Mouse (Mus musculus) heart, embryonic 14.5 days (tissue): Measurements from ENCODE around the gene Trim43c. TPM values are rescaled to one million over a fixed set of nuclear protein-coding genes. Genes with fewer than 3 reads are reported as not detected.
A peak's percentile ranks its signal among the peaks of the same experiment; 100 is the strongest.
"Not testable (repeated sequence)": the region's sequence is repeated elsewhere in the genome, so short reads cannot be mapped to it uniquely, and the experiment has no call there.

Experiments
- ATAC-seq: fragments of 200-750 bp; cut with Nextera tagmentation; 2 replicates; pipeline ENCODE4 v1.8.0; 2017; ENCODE audit warnings: low read depth, moderate TSS enrichment; ENCODE audit not compliant: insufficient number of reproducible peaks, insufficient read depth, low FRiP score
- H3K27ac ChIP-seq, 2 experiments: fragments of 200-500 bp in 1 of 2; fragments of 300-500 bp in 1 of 2; sonication (generic) in 1 of 2; replicated peaks in 1 of 2; 2 replicates each; pipeline ENCODE4 v1.5.1; 2012 to 2014; ENCODE audit warnings: low read depth in 2 of 2, low read length in 2 of 2, control low read depth in 1 of 2, mild to moderate bottlenecking in 1 of 2, mixed read lengths in 1 of 2; ENCODE audit not compliant: control insufficient read depth in 1 of 2, insufficient read depth in 1 of 2
- H3K27me3 ChIP-seq: fragments of 300-500 bp; sonication (generic); 2 replicates; pipeline ENCODE4 v1.6.1; 2014; ENCODE audit warnings: mild to moderate bottlenecking, low read length, control low read depth; ENCODE audit not compliant: control insufficient read depth, insufficient read depth
- H3K36me3 ChIP-seq: fragments of 300-500 bp; sonication (generic); 2 replicates; pipeline ENCODE4 v1.6.1; 2014; ENCODE audit warnings: mild to moderate bottlenecking, control low read depth, low read length, mixed read lengths; ENCODE audit not compliant: control insufficient read depth, insufficient read depth
- H3K4me1 ChIP-seq, 2 experiments: fragments of 200-500 bp in 1 of 2; fragments of 300-500 bp in 1 of 2; sonication (generic) in 1 of 2; 2 replicates each; pipeline ENCODE4 v1.6.1; 2012 to 2014; ENCODE audit warnings: low read length in 2 of 2, control low read depth in 1 of 2, mixed read lengths in 1 of 2; ENCODE audit not compliant: control insufficient read depth in 2 of 2, insufficient read depth in 2 of 2
- H3K4me2 ChIP-seq: fragments of 300-500 bp; sonication (generic); 2 replicates; pipeline ENCODE4 v1.6.1; 2014; ENCODE audit warnings: mild to moderate bottlenecking, low read length
- H3K4me3 ChIP-seq, 2 experiments: fragments of 200-500 bp in 1 of 2; fragments of 300-500 bp in 1 of 2; sonication (generic) in 1 of 2; 2 replicates each; pipeline ENCODE4 v1.5.1; 2012 to 2014; ENCODE audit warnings: low read length in 2 of 2, mild to moderate bottlenecking in 2 of 2, control low read depth in 1 of 2, low read depth in 1 of 2, moderate library complexity in 1 of 2; ENCODE audit not compliant: control insufficient read depth in 1 of 2, insufficient read depth in 1 of 2
- H3K9ac ChIP-seq: fragments of 300-500 bp; sonication (generic); 2 replicates; pipeline ENCODE4 v1.6.1; 2014; ENCODE audit warnings: mild to moderate bottlenecking, low read length
- H3K9me3 ChIP-seq: fragments of 300-500 bp; sonication (generic); 2 replicates; pipeline ENCODE4 v1.6.1; 2016; ENCODE audit warnings: low read length, control low read depth; ENCODE audit not compliant: control insufficient read depth
- WGBS: fragments of 180-500 bp; shearing (Covaris S2); extraction: QIAGEN DNeasy Blood & Tissue Kit; methylation state at CpG from one replicate; pipeline ENCODE4 v1.1.7; 2014; 5-methylcytosine and 5-hydroxymethylcytosine counted together
- polyA plus RNA-seq: library from polyadenylated mRNA; unstranded; fragments of >200 nt; fragmentation: Nextera tagmentation; extraction: Ambion mirVana; gene quantifications from 2 replicates; pipeline ENCODE4 v1.2.1, GENCODE M21; 2014

The Trim43c gene
- polyA plus RNA-seq, result 0.15 TPM in 1 of 2 replicates, not detected in the other

DNA sequence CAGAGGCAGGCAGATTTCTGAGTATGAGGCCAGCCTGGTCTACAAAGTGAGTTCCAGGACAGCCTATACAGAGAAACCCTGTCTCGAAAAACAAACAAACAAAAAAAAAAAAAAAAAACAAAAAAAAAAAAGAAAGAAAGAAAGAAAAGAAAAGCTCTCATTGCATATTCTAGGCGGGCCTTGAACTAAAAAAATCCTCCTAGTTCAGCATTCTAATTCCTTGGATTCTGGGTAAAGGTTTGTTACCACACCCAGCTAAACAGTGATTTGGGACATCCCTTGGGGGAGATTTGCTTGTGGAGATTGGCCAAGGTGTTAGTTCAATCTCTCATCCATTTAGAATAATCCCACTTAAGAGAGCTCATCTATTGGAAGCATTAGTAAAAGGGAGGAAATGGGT lies at the start of gene Trim43c:
Gene Trim43c, plus strand, starts transcription at position 301 of the 400 bp plus-strand sequence.
- ATAC-seq, H3K9me3 ChIP-seq, H3K9ac ChIP-seq, H3K4me3 ChIP-seq, H3K4me2 ChIP-seq, H3K27me3 ChIP-seq, H3K36me3 ChIP-seq, H3K27ac ChIP-seq, H3K4me1 ChIP-seq: not testable (repeated sequence)
- whole genome bisulfite sequencing, result 52% methylated on average over 2 of the region's 2 CpGs

DNA sequence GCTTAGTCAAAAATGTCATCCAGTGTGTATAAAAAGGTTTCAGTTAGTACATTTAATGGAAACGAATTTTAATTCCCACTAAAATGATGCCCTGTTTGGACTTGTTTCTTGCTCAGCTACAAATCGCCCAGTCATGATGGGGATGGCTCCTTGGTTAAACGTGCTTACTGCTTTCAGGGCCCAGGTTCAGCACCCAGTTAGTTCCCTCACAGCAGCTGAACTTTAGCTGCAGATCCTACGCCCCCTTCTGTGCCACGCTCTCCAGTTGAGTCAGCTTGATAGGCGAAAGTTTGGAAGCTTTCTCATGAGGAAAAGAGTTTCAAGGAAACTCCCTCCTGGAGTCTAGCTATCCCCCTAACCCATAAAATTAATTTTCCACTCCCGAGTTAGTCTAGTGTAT lies 14.1 kb downstream of the Trim43c start:
- H3K9me3 ChIP-seq, H3K36me3 ChIP-seq, H3K4me2 ChIP-seq, H3K27ac ChIP-seq, H3K4me3 ChIP-seq, H3K9ac ChIP-seq, ATAC-seq, H3K4me1 ChIP-seq, H3K27me3 ChIP-seq: not testable (repeated sequence)
- WGBS, result 73% methylated on average over 7 of the region's 7 CpGs

DNA sequence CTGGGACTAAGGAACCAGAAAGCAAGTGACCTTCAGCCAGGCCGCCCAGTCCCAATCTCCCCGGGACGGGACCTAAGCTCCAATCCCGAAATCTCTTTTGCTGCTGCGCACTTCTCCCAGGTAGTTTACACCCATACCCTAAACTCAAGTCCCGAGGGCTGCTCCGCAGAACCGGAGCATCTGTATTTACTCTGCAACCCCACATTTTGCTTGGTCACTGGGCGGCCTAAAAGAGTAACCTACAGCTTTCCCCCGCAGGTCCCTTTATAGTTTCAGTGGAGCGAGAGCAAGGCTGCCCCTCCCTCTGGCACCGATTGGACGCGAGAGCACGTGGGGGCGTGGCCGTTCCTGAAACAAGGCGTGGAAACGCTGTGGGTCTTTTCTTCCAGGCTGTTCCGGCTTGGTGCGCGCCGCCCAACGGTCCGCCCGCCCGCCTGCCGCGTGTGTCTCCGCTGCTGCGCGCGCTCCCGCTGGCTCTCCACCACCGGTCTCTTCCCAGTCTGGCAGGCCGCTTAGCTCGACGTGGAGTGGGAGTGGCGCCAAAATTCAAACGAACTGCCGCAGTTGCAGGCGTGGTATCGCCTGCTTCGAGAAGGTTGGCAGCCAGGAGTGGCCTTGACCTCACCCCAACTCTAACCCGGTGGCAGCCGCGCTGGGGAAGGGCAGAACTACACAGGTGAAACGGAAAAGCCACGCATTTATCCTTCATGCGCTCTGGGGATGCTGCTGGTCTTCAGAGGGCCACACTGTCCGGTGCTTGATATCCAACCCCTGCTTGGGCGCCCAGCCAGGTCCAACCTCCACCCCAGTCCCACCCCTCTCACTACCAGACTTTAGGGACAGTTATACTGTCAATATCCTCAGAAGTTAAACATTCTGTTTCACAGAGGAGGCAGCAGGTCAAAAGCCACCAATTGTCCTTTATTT lies 19.9 kb downstream of the Trim43c start:
- not testable (repeated sequence) for H3K9me3 ChIP-seq
- WGBS, result 2% methylated on average over 50 of the region's 52 CpGs

More for the DNA sequence above, 19.9 kb downstream of the Trim43c start:
- peak; percentile 99 for ATAC-seq
- Histone ChIP-seq H3K4me3 (peak overlapping the region; percentile 41 to 63), H3K4me2 (peak overlapping the region; percentile 71), H3K27ac (peak overlapping the region; percentile 21 to 66; a peak in 1 of 4 replicates), H3K9ac (peak overlapping the region; percentile 60)
- H3K4me1 ChIP-seq, H3K27me3 ChIP-seq, H3K36me3 ChIP-seq: not testable (repeated sequence)

Other genes with a start within 250 kb of the Trim43c start
- 30.8 and 39.0 TPM in 2 replicates for gene Mthfsl, start 118.9 kb upstream of the Trim43c start, polyA plus RNA-seq
- gene Bcl2a1d, start 107.2 kb upstream of the Trim43c start, polyA plus RNA-seq, result 0.39 TPM in 1 of 2 replicates, not detected in the other
- 0.49 TPM in 1 of 2 replicates, not detected in the other for gene Bcl2a1a, start 117.7 kb downstream of the Trim43c start, polyA plus RNA-seq